Mouse (Mus musculus) liver, adult 2 months (tissue): Measurements from ENCODE around the gene Rab11a.

Source experiments
- CTCF ChIP-seq: fragments of 200-500 bp; IDR thresholded peaks from 2 replicates; pipeline ENCODE4 v1.5.1; 2011; ENCODE audit warnings: low read depth, low read length, control low read depth
- POLR2A ChIP-seq: fragments of 200-500 bp; IDR thresholded peaks from 2 replicates; pipeline ENCODE4 v1.6.1; 2011; ENCODE audit warnings: low read length, control low read depth; ENCODE audit not compliant: insufficient read depth; ENCODE audit errors: extremely low read depth

- no peak for TF ChIP-seq CTCF
- no peak for TF ChIP-seq POLR2A
Observed at GRCm38 (mm10) chr9:64701651-64702050, 35.9 kb downstream of the Rab11a start.
